Mouse (Mus musculus) cerebellum, adult 2 months (tissue): ENCODE data around the gene Dntt. TPM values are rescaled to one million over a fixed set of nuclear protein-coding genes. Genes with fewer than 3 reads are reported as not detected.

Source experiments
- DNase-seq, 2 experiments: peaks; one replicate each; pipeline ENCODE4 v3.0.0; 2021
- H3K27ac ChIP-seq: fragments of 200-500 bp; 2 replicates; pipeline ENCODE4 v1.5.1; 2012; ENCODE audit warnings: low read length, control low read depth, inconsistent platforms; ENCODE audit not compliant: insufficient read depth
- H3K27me3 ChIP-seq: fragments of 200-500 bp; 2 replicates; pipeline ENCODE4 v1.6.1; 2012; ENCODE audit warnings: inconsistent platforms, mild to moderate bottlenecking, low read length, moderate library complexity; ENCODE audit not compliant: control insufficient read depth, insufficient read depth
- H3K4me1 ChIP-seq: fragments of 200-500 bp; 2 replicates; pipeline ENCODE4 v1.6.1; 2011; ENCODE audit warnings: low read length; ENCODE audit not compliant: control insufficient read depth, insufficient read depth
- H3K4me3 ChIP-seq: fragments of 200-500 bp; replicated peaks from 2 replicates; pipeline ENCODE3; 2011; ENCODE audit warnings: mild to moderate bottlenecking, low read depth, low read length, control low read depth; ENCODE audit not compliant: insufficient read depth
- CTCF ChIP-seq: fragments of 200-500 bp; IDR thresholded peaks from 2 replicates; pipeline ENCODE4 v1.5.1; 2011; ENCODE audit warnings: low read depth, mild to moderate bottlenecking, control low read depth, low read length, moderate library complexity, borderline replicate concordance; ENCODE audit not compliant: insufficient read depth
- POLR2A ChIP-seq: fragments of 200-500 bp; IDR thresholded peaks from 2 replicates; pipeline ENCODE4 v1.6.1; 2011; ENCODE audit warnings: low read length, control low read depth, borderline replicate concordance; ENCODE audit not compliant: insufficient read depth
- WGBS: fragments of 180-500 bp; shearing (Covaris S2); methylation state at CpG from one replicate; pipeline ENCODE4 v1.1.7; 2018; 5-methylcytosine and 5-hydroxymethylcytosine counted together
- polyA plus RNA-seq: library from polyadenylated mRNA; depleted of rRNA; stranded (reverse); fragments of >200 nt; gene quantifications from 2 replicates; pipeline ENCODE4 v1.2.3, GENCODE M21; 2012

Gene Dntt
- polyA plus RNA-seq, 1 experiment, result not detected

- 60% methylated on average over 3 of the region's 3 CpGs for WGBS
- Histone ChIP-seq H3K27ac (no peak overlapping the region), H3K4me1 (no peaks in the 10 kb centered on the region; the same call in 1 of the 2 replicates), H3K27me3 (no peaks in the 10 kb centered on the region; the same call in 1 of the 2 replicates), H3K4me3 (no peak overlapping the region)
- DNase-seq, result no peak
- TF ChIP-seq POLR2A, result no peak
- no peak for TF ChIP-seq CTCF
Measured at GRCm38 (mm10) chr19:40999569-40999968, 29.5 kb upstream of the Dntt start.

DNA sequence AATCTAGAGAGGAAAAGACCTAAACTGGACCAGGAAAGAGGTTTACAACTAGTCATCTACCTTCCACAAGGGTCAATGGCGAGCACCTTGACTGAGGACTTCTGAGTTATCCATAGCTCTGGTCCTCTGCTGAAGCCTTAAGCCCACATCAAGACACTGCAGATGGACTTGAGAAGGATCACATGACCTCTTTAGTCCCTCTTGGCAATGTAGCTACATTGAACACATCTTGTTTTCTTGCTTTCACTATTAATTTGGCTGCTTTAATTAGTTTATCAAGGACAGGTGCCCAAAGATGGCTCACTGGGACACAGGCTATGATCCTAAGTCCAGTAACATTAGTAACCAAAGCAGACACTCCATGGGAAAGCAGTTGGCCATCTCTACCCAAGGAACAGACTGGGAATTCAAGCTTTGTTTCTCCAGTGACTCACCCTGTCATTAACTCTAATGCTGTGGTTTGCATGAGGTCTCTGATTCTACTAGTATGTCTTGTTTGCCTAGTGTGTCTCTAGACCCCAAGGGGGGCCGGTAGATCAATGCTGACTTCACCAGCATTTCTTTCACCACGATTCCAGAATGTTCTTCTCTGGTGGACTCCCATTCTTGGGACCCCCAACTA is 25.3 kb upstream of the Dntt start:
- TF ChIP-seq CTCF (no peak), POLR2A (no peak)
- peaks cover 3% of the 10 kb centered on the region; the same call in 1 of the 2 replicates for H3K4me1 ChIP-seq
- no peak overlapping the region for H3K27ac ChIP-seq
- WGBS, result 93% methylated on average over 3 of the region's 3 CpGs
- H3K4me3 ChIP-seq, result no peak overlapping the region
- H3K27me3 ChIP-seq, result no peaks in the 10 kb centered on the region
- DNase-seq, result no peak

DNA sequence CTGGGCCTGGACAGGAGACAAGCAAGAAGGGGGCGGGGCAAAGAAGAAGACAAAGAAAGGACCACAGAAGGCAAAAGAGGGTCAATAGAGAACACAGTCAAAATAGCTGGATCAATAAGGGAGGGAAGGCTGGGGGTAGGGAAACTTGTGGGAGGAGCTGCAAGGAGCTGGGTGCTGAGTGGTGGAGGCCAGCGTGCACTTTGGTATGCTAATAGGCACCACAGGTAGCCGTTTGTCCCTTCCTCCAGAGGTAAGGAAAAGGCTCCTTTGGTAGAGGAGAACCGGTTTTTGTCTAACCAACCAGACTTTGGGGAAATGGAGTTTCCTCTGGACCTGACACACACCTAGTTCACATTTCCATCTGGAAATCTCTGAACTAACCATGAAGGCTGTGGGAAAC is 22.5 kb upstream of the Dntt start:
- Histone ChIP-seq H3K27me3 (no peaks in the 10 kb centered on the region), H3K4me3 (no peak overlapping the region), H3K4me1 (peaks cover 3% of the 10 kb centered on the region; the same call in 1 of the 2 replicates), H3K27ac (no peak overlapping the region)
- no peak for DNase-seq
- 50% methylated on average over 4 of the region's 4 CpGs for WGBS
- no peak for TF ChIP-seq CTCF
- TF ChIP-seq POLR2A, result no peak

GRCm38 (mm10) chr19:41007326-41007725 is 21.7 kb upstream of the Dntt start:
- peak in 1 of 2 experiments; percentile 14 for DNase-seq
- Histone ChIP-seq H3K27me3 (no peaks in the 10 kb centered on the region), H3K27ac (no peak overlapping the region), H3K4me3 (no peak overlapping the region), H3K4me1 (peaks cover 3% of the 10 kb centered on the region; the same call in 1 of the 2 replicates)
- WGBS, result 19% methylated on average over 6 of the region's 6 CpGs
- TF ChIP-seq CTCF, result no peak
- TF ChIP-seq POLR2A, result no peak

DNA sequence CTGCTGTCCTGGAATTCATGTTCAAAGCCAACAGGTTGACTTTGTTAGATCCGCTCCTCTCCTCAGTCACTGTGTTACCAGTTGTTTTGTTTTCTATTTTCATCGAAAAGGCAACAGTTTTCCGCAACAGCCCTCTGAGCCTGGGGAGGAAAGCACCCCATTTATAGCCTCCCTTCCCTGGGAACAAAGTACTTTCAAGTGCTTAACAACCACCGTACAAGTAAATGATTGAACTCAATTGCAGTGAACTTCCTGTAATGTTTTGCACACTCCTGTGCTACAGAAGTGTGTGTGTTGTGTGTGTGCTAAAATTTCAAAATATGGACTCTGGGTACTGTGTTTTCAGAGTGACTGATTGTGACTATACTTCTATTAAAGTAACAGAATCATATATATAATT is 21.3 kb upstream of the Dntt start:
- H3K27ac ChIP-seq, result no peak overlapping the region
- no peak overlapping the region for H3K4me3 ChIP-seq
- H3K4me1 ChIP-seq, result peaks cover 3% of the 10 kb centered on the region; the same call in 1 of the 2 replicates
- no peak for DNase-seq
- TF ChIP-seq CTCF (no peak), POLR2A (no peak)
- no peaks in the 10 kb centered on the region for H3K27me3 ChIP-seq
- 86% methylated on average over 4 of the region's 4 CpGs for WGBS

GRCm38 (mm10) chr19:41008674-41009395 is 20.2 kb upstream of the Dntt start:
- 96% methylated on average over 5 of the region's 5 CpGs for WGBS
- H3K4me1 ChIP-seq, result peaks cover 3% of the 10 kb centered on the region; the same call in 1 of the 2 replicates
- H3K27me3 ChIP-seq, result no peaks in the 10 kb centered on the region
- DNase-seq, result no peak
- TF ChIP-seq POLR2A, result no peak
- TF ChIP-seq CTCF, result no peak
- no peak overlapping the region for H3K4me3 ChIP-seq
- no peak overlapping the region for H3K27ac ChIP-seq

DNA sequence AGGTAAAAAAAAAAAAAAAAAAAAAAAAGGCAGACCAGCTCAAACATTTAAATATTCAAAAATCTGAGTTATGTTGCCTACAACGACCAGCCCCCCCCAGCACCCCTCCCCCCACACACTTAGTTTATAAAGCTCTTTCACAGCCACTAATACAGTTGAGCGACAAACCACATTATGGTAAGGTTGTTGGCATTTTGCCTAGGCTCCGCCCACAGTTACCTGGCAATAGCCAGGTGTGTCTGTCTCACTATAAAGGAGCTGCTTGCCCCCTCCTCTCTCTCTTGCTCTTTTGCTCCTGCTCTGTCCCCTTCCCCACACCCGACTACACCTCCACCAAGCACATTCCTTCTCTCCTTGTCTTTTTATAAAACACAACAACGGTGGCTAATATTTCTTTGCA is 17.4 kb upstream of the Dntt start:
- no peak for DNase-seq
- no peak for TF ChIP-seq POLR2A
- TF ChIP-seq CTCF, result no peak
- 50% methylated on average over 5 of the region's 5 CpGs for WGBS
- Histone ChIP-seq H3K27me3 (no peaks in the 10 kb centered on the region), H3K4me1 (peaks cover 5% of the 10 kb centered on the region; the same call in 1 of the 2 replicates), H3K27ac (no peak overlapping the region), H3K4me3 (no peak overlapping the region)

GRCm38 (mm10) chr19:41013591-41013990 is 15.5 kb upstream of the Dntt start:
- Histone ChIP-seq H3K4me3 (no peak overlapping the region), H3K27ac (no peak overlapping the region), H3K27me3 (no peaks in the 10 kb centered on the region), H3K4me1 (0 out of 2 replicates have a peak, but pooled peaks cover 2% of the 10 kb centered on the region)
- no peak for DNase-seq
- 7% methylated on average over 5 of the region's 5 CpGs for WGBS
- no peak for TF ChIP-seq POLR2A
- TF ChIP-seq CTCF, result no peak
